Comparison of ENCODE assay signal across 8 mouse cellular contexts in the genomic region with DNA sequence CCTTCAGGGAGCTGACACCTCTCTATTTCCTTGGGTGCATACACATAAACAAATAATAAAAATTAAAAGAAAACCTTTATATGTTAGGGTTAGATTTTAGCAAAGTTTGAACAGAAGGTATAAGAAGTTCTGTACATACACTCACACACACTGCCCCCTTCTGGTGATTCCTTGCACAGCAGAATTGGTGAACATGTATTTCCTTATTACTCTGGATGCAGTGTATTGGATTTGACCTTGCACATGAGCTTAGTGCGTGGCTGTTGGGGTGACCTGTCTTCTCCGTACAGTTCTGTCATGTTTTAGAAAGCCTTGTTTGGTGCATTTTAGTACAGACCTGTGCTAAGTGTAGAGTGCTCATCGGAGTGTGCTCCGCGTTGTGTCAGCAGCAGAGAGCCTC. TPM values are rescaled to one million over a fixed set of nuclear protein-coding genes. Genes with fewer than 3 reads are reported as not detected.
DNase-seq lines count a peak whose midpoint lies in the region; ATAC-seq lines count a peak whose summit lies in the region.

No protein-coding gene starts in this region.

- H3K9me3 ChIP-seq in heart, embryonic 11.5 days (replicated peaks; ENCODE audit: control insufficient read depth, low read length) = no peaks in the 10 kb centered on the region
- H3K9me3 ChIP-seq in embryonic facial prominence, embryonic 11.5 days (replicated peaks; ENCODE audit: control insufficient read depth, low read length) = no peaks in the 10 kb centered on the region

- DNase-seq in heart, adult 11 months = peak; percentile 79
- DNase-seq in CD4-positive, CD25-positive, alpha-beta regulatory T cell, adult 2 months (ENCODE audit: low read depth, low spot score) = peak; percentile 79
- peak; percentile 51 to 68 for DNase-seq in adrenal gland, postnatal 36 days
- DNase-seq in embryonic facial prominence, embryonic 11.5 days (ENCODE audit: low spot score) = peak; percentile 79
- DNase-seq in induced T-regulatory cell, adult 2 months (ENCODE audit: low read depth) = peak; percentile 82
- peak; percentile 12 to 41 for DNase-seq in lung, adult 18-20 months
- DNase-seq in skeletal muscle tissue, adult 2 months (ENCODE audit: low read depth, low spot score) = peak; percentile 36

- WGBS in heart, embryonic 11.5 days (ENCODE audit: insufficient replicate concordance) = 90% methylated on average over 5 of the region's 5 CpGs
- WGBS in embryonic facial prominence, embryonic 11.5 days = 92% methylated on average over 5 of the region's 5 CpGs

- H3K4me2 ChIP-seq in heart, embryonic 11.5 days = no peak overlapping the region
- H3K4me2 ChIP-seq in embryonic facial prominence, embryonic 11.5 days (ENCODE audit: low read depth, low read length) = no peak overlapping the region

- no peak overlapping the region for H3K4me3 ChIP-seq in heart, embryonic 11.5 days (ENCODE audit: low read depth, low read length)
- no peak overlapping the region for H3K4me3 ChIP-seq in embryonic facial prominence, embryonic 11.5 days (ENCODE audit: low read depth, low read length)

- no peaks in the 10 kb centered on the region for H3K36me3 ChIP-seq in heart, embryonic 11.5 days (ENCODE audit: control insufficient read depth, insufficient read depth, low read length)
- H3K36me3 ChIP-seq in embryonic facial prominence, embryonic 11.5 days (replicated peaks; ENCODE audit: control insufficient read depth, insufficient read depth, low read depth, low read length) = no peaks in the 10 kb centered on the region

- ATAC-seq in heart, embryonic 11.5 days (replicated peaks; ENCODE audit: insufficient number of reproducible peaks, low FRiP score, low TSS enrichment) = no peak
- no peak for ATAC-seq in embryonic facial prominence, embryonic 11.5 days (replicated peaks; ENCODE audit: insufficient number of reproducible peaks, low FRiP score, low TSS enrichment, low read depth)

- H3K4me1 ChIP-seq in heart, embryonic 11.5 days (ENCODE audit: control insufficient read depth, insufficient read depth, low read length) = peaks cover 2% of the 10 kb centered on the region; the same call in 1 of the 2 replicates
- H3K4me1 ChIP-seq in embryonic facial prominence, embryonic 11.5 days (ENCODE audit: control insufficient read depth, insufficient read depth, low read length) = no peaks in the 10 kb centered on the region

- H3K9ac ChIP-seq in heart, embryonic 11.5 days (ENCODE audit: low read depth, low read length) = no peak overlapping the region
- H3K9ac ChIP-seq in embryonic facial prominence, embryonic 11.5 days (replicated peaks; ENCODE audit: low read length) = no peak overlapping the region

- H3K27me3 ChIP-seq in heart, embryonic 11.5 days (ENCODE audit: control insufficient read depth, insufficient read depth, low read length) = no peaks in the 10 kb centered on the region
- no peaks in the 10 kb centered on the region for H3K27me3 ChIP-seq in embryonic facial prominence, embryonic 11.5 days (ENCODE audit: control insufficient read depth, insufficient read depth, low read length)

- no peak overlapping the region for H3K27ac ChIP-seq in heart, embryonic 11.5 days (ENCODE audit: low read depth, low read length)
- H3K27ac ChIP-seq in embryonic facial prominence, embryonic 11.5 days (replicated peaks; ENCODE audit: low read depth, low read length) = no peak overlapping the region

RNA-seq across cellular contexts. Expression of a gene that starts 19.5 kb away (rescaled TPM):
- 24.3 and 25.7 TPM in 2 replicates for polyA plus RNA-seq in heart, embryonic 11.5 days (2014; fragmentation: Nextera tagmentation; extraction: Ambion mirVana)
- total RNA-seq in adrenal gland, postnatal 36 days (2021) = 10 to 100 TPM; 24.0 to 43.9 TPM
- 56.2 and 61.1 TPM in 2 replicates for polyA plus RNA-seq in embryonic facial prominence, embryonic 11.5 days (2014; fragmentation: Nextera tagmentation; extraction: Ambion mirVana)

Comparison
In these comparisons a context has a peak if more than half of its experiments do, and no peak if none do; other contexts are left out.
1. DNase-seq: peak in every context shown above with its lines; median percentile 82 in induced T-regulatory cell, adult 2 months; 79 in heart, adult 11 months; 79 in CD4-positive, CD25-positive, alpha-beta regulatory T cell, adult 2 months; 79 in embryonic facial prominence, embryonic 11.5 days; 60 in adrenal gland, postnatal 36 days; 36 in skeletal muscle tissue, adult 2 months; 26 in lung, adult 18-20 months.